Mouse (Mus musculus): ENCODE measurements around the gene Tsfm. TPM values are rescaled to one million over a fixed set of nuclear protein-coding genes. Genes with fewer than 3 reads are reported as not detected.

Gene Tsfm
- polyA plus RNA-seq, 1 experiment: not detected

DNA sequence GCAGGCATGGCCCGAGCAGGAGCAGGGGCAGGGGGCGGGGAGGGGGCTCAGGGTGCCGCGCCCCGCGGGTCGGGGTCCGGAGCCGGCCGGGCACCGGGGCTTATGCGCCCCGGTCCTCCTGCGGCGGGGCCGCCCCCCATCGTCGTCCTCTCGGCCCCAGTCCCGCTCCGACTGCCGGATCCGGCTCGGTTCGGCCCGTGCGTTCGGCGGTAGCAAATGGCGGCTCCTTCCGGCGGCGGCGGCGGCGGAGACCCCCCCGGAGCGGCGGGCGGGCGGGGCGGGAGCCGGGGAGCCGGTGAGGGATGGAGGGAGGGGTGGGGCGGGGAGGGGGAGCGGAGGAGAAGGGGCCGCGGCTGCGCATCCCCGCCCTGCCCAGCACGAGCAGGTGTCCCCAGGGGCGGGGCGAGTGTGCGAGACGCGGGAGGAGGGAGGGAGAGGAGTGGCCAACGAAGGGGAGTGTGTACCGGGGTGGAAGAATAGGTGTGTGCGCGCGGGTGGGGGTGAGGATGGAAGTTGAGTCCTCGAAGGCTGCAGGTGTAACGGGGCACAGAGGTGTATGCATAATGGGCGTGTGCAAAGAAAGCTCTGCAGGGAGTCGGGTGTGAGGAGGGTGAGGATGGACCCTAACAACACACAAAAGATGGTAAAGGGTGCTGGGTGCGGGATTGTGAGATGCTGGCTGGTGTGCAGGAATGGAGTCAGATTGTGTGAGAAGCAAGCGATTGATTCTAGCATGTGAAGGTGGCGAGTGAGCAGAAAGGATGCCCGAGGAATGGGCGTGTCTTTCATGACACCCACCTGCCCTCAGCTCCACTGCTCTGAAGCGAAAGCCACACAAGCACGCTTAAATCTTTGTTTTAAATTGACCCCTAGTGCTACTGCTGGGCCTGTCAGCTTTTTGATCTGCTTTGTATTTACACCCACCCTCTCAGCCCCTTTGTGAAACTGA is 29.6 kb upstream of the Tsfm start, which contains the start of gene March9:
March9 (minus strand) TSS at position 217 of the 949 bp plus-strand sequence.
- Histone ChIP-seq H3K4me3 (ENCODE audit: insufficient read depth, low read depth, low read length) (peak within 1 kb of the TSS; percentile 78), H3K4me1 (ENCODE audit: control insufficient read depth, insufficient read depth, low read length) (peaks cover 25% of the 10 kb centered on the region), H3K27ac (ENCODE audit: insufficient read depth, low read depth, low read length) (peak within 1 kb of the TSS; percentile 80)
- no peak for TF ChIP-seq CTCF (IDR thresholded peaks at IDR 0.05; ENCODE audit: insufficient read depth, low read depth, low read length)
- TF ChIP-seq POLR2A (IDR thresholded peaks at IDR 0.05; ENCODE audit: insufficient read depth, low read depth, low read length): no peak
- under 1% methylated on average over 45 of the region's 72 CpGs for WGBS

- peaks cover 22% of the 10 kb centered on the region for H3K4me1 ChIP-seq (ENCODE audit: control insufficient read depth, insufficient read depth, low read length)
- H3K27ac ChIP-seq (ENCODE audit: insufficient read depth, low read depth, low read length): no peak overlapping the region
- WGBS: under 1% methylated on average over 73 of the region's 92 CpGs
- peak overlapping the region; percentile 78 for H3K4me3 ChIP-seq (ENCODE audit: insufficient read depth, low read depth, low read length)
- no peak for TF ChIP-seq CTCF (IDR thresholded peaks at IDR 0.05; ENCODE audit: insufficient read depth, low read depth, low read length)
- TF ChIP-seq POLR2A (IDR thresholded peaks at IDR 0.05; ENCODE audit: insufficient read depth, low read depth, low read length): no peak
These were observed 28.7 kb upstream of the Tsfm start for GRCm38 (mm10) chr10:127059174-127059967.

- no peak for TF ChIP-seq POLR2A (IDR thresholded peaks at IDR 0.05; ENCODE audit: insufficient read depth, low read depth, low read length)
- TF ChIP-seq CTCF (IDR thresholded peaks at IDR 0.05; ENCODE audit: insufficient read depth, low read depth, low read length): no peak
- no peak overlapping the region for H3K27ac ChIP-seq (ENCODE audit: insufficient read depth, low read depth, low read length)
- peaks cover 20% of the 10 kb centered on the region for H3K4me1 ChIP-seq (ENCODE audit: control insufficient read depth, insufficient read depth, low read length)
- peak overlapping the region; percentile 78 for H3K4me3 ChIP-seq (ENCODE audit: insufficient read depth, low read depth, low read length)
- 2% methylated on average over 8 of the region's 8 CpGs for WGBS
These were observed 28.1 kb upstream of the Tsfm start for GRCm38 (mm10) chr10:127058708-127059107.

GRCm38 (mm10) chr10:127058161-127058560 is 27.5 kb upstream of the Tsfm start:
- Histone ChIP-seq H3K4me1 (ENCODE audit: control insufficient read depth, insufficient read depth, low read length) (peaks cover 20% of the 10 kb centered on the region), H3K4me3 (ENCODE audit: insufficient read depth, low read depth, low read length) (peak overlapping the region; percentile 78), H3K27ac (ENCODE audit: insufficient read depth, low read depth, low read length) (no peak overlapping the region)
- 2% methylated on average over 9 of the region's 9 CpGs for WGBS
- peak; percentile 94 for TF ChIP-seq CTCF (IDR thresholded peaks at IDR 0.05; ENCODE audit: insufficient read depth, low read depth, low read length)
- TF ChIP-seq POLR2A (IDR thresholded peaks at IDR 0.05; ENCODE audit: insufficient read depth, low read depth, low read length): no peak

- TF ChIP-seq POLR2A (IDR thresholded peaks at IDR 0.05; ENCODE audit: insufficient read depth, low read depth, low read length) (no peak), CTCF (IDR thresholded peaks at IDR 0.05; ENCODE audit: insufficient read depth, low read depth, low read length) (no peak)
- Histone ChIP-seq H3K4me1 (ENCODE audit: control insufficient read depth, insufficient read depth, low read length) (peaks cover 20% of the 10 kb centered on the region), H3K4me3 (ENCODE audit: insufficient read depth, low read depth, low read length) (no peak overlapping the region), H3K27ac (ENCODE audit: insufficient read depth, low read depth, low read length) (no peak overlapping the region)
- 89% methylated on average over 20 of the region's 20 CpGs for WGBS
These were observed 25.9 kb upstream of the Tsfm start for GRCm38 (mm10) chr10:127056490-127056889.

GRCm38 (mm10) chr10:127055406-127055805 is 24.8 kb upstream of the Tsfm start:
- Histone ChIP-seq H3K4me3 (ENCODE audit: insufficient read depth, low read depth, low read length) (no peak overlapping the region), H3K27ac (ENCODE audit: insufficient read depth, low read depth, low read length) (no peak overlapping the region), H3K4me1 (ENCODE audit: control insufficient read depth, insufficient read depth, low read length) (peaks cover 14% of the 10 kb centered on the region)
- 90% methylated on average over 8 of the region's 8 CpGs for WGBS
- no peak for TF ChIP-seq CTCF (IDR thresholded peaks at IDR 0.05; ENCODE audit: insufficient read depth, low read depth, low read length)
- TF ChIP-seq POLR2A (IDR thresholded peaks at IDR 0.05; ENCODE audit: insufficient read depth, low read depth, low read length): no peak

DNA sequence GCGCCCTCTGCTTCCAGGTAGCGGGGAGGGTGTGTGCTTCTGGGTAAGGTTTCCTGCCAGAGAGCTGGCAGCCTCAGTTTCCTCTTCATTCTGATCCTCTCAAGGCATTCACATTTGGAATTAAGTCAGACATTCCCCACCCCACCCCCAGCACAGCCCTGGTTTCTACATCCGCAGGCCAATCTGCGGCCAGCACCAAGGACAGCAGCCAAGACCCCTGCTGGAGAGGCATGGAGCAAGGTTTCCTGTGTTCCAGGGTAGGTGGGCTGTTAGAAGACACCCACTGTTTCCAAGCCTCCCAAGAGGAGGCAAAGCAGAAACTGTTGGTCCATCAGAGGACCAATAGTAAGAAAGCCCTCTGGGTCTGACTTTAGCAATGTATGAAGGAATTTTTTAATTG is 24.0 kb upstream of the Tsfm start:
- Histone ChIP-seq H3K4me1 (ENCODE audit: control insufficient read depth, insufficient read depth, low read length) (peaks cover 12% of the 10 kb centered on the region), H3K4me3 (ENCODE audit: insufficient read depth, low read depth, low read length) (no peak overlapping the region), H3K27ac (ENCODE audit: insufficient read depth, low read depth, low read length) (no peak overlapping the region)
- TF ChIP-seq POLR2A (IDR thresholded peaks at IDR 0.05; ENCODE audit: insufficient read depth, low read depth, low read length) (no peak), CTCF (IDR thresholded peaks at IDR 0.05; ENCODE audit: insufficient read depth, low read depth, low read length) (no peak)
- WGBS: 79% methylated on average over 4 of the region's 4 CpGs

GRCm38 (mm10) chr10:127050119-127050474 is 19.5 kb upstream of the Tsfm start:
- Histone ChIP-seq H3K4me3 (ENCODE audit: insufficient read depth, low read depth, low read length) (no peak overlapping the region), H3K4me1 (ENCODE audit: control insufficient read depth, insufficient read depth, low read length) (peaks cover 13% of the 10 kb centered on the region), H3K27ac (ENCODE audit: insufficient read depth, low read depth, low read length) (no peak overlapping the region)
- TF ChIP-seq POLR2A (IDR thresholded peaks at IDR 0.05; ENCODE audit: insufficient read depth, low read depth, low read length) (no peak), CTCF (IDR thresholded peaks at IDR 0.05; ENCODE audit: insufficient read depth, low read depth, low read length) (no peak)
- WGBS: 22% methylated on average over 10 of the region's 10 CpGs

All from olfactory bulb, adult 2 months (tissue).